Mouse (Mus musculus): ENCODE results near the gene Thop1. TPM values are rescaled to one million over a fixed set of nuclear protein-coding genes. Genes with fewer than 3 reads are reported as not detected.
A peak's percentile ranks its signal among the peaks of the same experiment; 100 is the strongest.
"Not testable (repeated sequence)": the region's sequence is repeated elsewhere in the genome, so short reads cannot be mapped to it uniquely, and the experiment has no call there.

Gene Thop1
- polyA plus RNA-seq, 1 experiment from 2014 or later = 60.9 TPM

DNA sequence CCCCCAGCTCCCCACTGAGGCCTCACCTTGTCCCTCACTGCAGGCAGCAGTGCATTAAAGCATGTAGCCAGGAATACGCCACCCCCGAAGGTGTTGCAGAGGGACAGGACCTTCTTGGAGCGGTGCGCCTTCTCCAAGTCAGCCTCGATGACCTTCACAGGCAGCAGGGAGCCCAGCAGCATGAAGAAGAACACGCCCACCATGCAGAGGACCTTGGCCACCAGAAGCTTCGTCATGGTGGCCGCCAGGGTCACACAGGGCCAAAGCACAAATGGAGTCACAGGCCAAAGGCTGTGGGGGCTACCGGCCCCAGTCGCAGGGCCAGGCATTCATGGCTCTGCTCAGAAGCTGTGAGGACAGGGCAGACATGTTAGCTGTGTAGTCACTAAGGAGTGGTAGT lies 36.2 kb upstream of the Thop1 start:
- no peak for ATAC-seq (ENCODE audit: insufficient number of reproducible peaks, insufficient read depth, low FRiP score, low TSS enrichment, low read depth)
- Histone ChIP-seq H3K27ac (no peak overlapping the region), H3K9ac (no peak overlapping the region), H3K27me3 (no peaks in the 10 kb centered on the region), H3K4me1 (0 out of 2 replicates have a peak, but pooled peaks cover 4% of the 10 kb centered on the region), H3K9me3 (no peaks in the 10 kb centered on the region), H3K4me2 (no peak overlapping the region), H3K4me3 (no peak overlapping the region), H3K36me3 (peaks cover 43% of the 10 kb centered on the region)
- 79% methylated on average over 10 of the region's 10 CpGs for WGBS

DNA sequence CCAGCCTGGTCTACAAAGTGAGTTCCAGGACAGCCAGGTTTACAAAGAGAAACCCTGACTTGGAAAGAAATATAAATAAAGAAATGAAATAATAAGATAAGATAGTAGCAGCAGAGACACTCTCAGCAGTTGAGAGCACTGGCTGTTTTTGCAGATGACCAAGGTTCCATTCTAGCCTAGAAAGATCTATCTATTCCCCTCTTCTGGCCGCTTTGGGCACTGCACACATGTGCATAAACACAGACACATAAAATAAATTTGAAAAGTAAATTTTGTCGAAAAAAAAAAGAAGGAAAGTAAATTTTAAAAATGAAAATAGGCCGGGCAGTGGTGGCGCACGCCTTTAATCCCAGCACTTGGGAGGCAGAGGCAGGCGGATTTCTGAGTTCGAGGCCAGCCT lies 33.6 kb upstream of the Thop1 start:
- no peak overlapping the region for H3K27ac ChIP-seq
- ATAC-seq (ENCODE audit: insufficient number of reproducible peaks, insufficient read depth, low FRiP score, low TSS enrichment, low read depth) = no peak

DNA sequence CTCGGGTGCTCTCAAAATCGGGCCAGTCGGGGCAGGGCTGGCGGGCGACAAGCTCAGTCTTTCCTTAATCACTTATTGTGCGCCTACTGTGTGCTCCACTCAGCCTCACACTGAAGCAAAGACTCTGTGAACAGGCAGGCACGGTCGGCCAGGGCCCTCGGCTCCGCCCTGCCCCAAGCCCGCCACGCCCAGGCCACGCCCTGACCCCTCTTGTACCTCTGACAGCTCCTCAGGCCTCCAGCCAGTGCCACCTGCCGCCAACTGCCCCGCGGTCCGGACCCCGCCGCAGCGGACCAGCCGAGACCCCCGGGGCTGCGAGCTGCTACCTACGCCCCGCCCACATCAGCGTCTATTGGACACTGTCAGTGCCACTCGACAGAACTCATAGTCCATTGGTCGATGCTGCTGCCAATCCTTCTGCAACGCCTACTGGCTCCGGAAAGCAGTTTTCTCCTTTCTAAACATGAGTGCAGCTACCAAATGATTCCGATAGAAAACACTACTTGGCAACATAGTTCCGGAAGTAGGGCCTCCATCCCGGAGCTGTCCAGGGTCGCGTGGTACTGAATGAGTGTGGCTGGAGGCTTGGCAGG lies 32.8 kb upstream of the Thop1 start, which contains the start of gene Slc39a3:
Gene Slc39a3, minus strand, starts transcription at position 439 of the 593 bp plus-strand sequence.
- Histone ChIP-seq H3K27me3 (no peaks in the 10 kb centered on the region), H3K36me3 (peaks cover 18% of the 10 kb centered on the region), H3K27ac (no peak within 1 kb of the TSS), H3K4me2 (peak within 1 kb of the TSS; percentile 78), H3K9me3 (no peaks in the 10 kb centered on the region), H3K9ac (peak within 1 kb of the TSS; percentile 84), H3K4me1 (0 out of 2 replicates have a peak, but pooled peaks cover 4% of the 10 kb centered on the region), H3K4me3 (peak within 1 kb of the TSS; percentile 87)
- WGBS = under 1% methylated on average over 35 of the region's 35 CpGs
- peak; percentile 95 for ATAC-seq (ENCODE audit: insufficient number of reproducible peaks, insufficient read depth, low FRiP score, low TSS enrichment, low read depth)

More for the DNA sequence above, 33.6 kb upstream of the Thop1 start:
- Histone ChIP-seq H3K9ac (no peak overlapping the region), H3K36me3 (peaks cover 24% of the 10 kb centered on the region), H3K4me3 (no peak overlapping the region), H3K27me3 (no peaks in the 10 kb centered on the region), H3K4me1 (0 out of 2 replicates have a peak, but pooled peaks cover 4% of the 10 kb centered on the region), H3K9me3 (no peaks in the 10 kb centered on the region), H3K4me2 (no peak overlapping the region)
- WGBS = 74% methylated on average over 7 of the region's 7 CpGs

DNA sequence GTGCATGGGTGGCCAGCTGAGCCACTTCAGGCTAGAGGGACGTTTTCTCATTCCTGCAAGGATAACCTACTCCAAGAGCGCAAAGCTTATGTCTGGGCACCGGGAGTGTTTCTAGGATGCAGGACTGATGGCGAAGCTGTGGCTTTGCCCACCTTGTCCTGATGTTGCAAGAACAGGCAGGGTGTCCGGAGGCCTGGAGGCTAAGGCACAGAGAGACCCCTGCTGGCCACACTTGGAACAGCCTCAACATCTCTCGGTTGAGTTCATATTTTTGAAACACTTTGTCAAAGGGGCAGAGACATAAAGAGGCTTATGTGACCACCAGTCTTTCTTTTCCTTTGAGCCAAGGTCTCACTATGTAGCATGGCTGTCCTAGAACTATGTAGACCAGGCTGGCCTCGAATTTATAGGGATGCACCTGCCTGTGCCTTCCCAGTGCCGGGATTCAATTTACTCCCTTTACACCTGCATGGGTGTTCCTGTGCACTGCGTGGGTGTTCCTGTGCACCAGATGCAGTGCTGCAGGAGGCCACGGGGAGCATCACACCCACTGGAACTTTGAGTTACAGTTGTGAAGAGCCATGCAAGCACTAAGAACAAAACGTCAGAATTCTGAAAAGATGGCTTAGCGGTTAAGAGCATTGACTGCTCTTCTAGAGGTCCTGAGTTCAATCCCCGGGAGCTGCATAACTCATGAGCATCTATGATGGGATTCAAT lies 28.2 kb upstream of the Thop1 start:
- Histone ChIP-seq H3K9me3 (no peaks in the 10 kb centered on the region), H3K4me3 (no peak overlapping the region), H3K27ac (no peak overlapping the region), H3K36me3 (peaks cover 44% of the 10 kb centered on the region), H3K9ac (no peak overlapping the region), H3K4me1 (no peaks in the 10 kb centered on the region), H3K27me3 (no peaks in the 10 kb centered on the region), H3K4me2 (no peak overlapping the region)
- no peak for ATAC-seq (ENCODE audit: insufficient number of reproducible peaks, insufficient read depth, low FRiP score, low TSS enrichment, low read depth)
- 33% methylated on average over 13 of the region's 13 CpGs for WGBS

DNA sequence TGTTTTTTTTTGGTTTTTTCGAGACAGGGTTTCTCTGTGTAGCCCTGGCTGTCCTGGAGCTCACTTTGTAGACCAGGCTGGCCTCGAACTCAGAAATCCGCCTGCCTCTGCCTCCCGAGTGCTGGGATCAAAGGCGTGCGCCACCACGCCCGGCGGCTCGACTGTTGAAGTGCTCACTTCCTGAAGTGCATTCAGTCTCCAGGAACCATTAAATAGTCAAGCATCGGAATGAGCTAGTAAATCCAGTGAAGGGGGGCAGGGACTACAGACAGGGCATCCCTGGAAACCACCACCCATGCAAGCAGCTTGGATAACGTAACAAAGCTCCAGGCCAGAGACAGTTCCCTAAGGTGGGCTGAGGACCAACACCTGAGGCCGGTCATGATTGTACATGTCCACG lies 24.6 kb upstream of the Thop1 start:
- not testable (repeated sequence) for H3K9me3 ChIP-seq; H3K4me3 ChIP-seq; H3K4me1 ChIP-seq; ATAC-seq (ENCODE audit: insufficient number of reproducible peaks, insufficient read depth, low FRiP score, low TSS enrichment, low read depth); H3K27me3 ChIP-seq; H3K4me2 ChIP-seq; H3K27ac ChIP-seq; H3K9ac ChIP-seq
- WGBS = 91% methylated on average over 14 of the region's 14 CpGs
- H3K36me3 ChIP-seq = peaks cover 80% of the 10 kb centered on the region

DNA sequence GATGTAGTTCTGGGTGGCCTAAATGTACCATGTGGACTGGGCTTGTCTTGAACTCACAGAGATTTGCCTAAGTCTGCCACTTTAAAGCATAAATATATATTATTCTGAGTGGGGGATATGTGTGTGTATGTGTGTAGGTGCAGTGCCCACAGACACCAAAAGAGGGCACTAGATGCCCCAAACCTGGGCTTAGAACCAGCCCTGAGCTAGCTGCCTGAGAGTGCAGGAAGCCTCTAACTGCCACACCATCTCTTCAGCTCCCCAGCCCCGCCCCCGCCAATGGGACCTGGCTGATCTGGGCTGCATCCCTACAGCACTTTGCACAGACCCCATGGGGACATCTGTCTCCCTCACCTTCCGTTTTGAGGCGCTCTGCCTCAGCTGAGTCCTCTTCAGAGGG lies 19.2 kb upstream of the Thop1 start:
- Histone ChIP-seq H3K4me3 (no peak overlapping the region), H3K27ac (no peak overlapping the region), H3K4me2 (no peak overlapping the region), H3K36me3 (peaks cover 88% of the 10 kb centered on the region), H3K9me3 (no peaks in the 10 kb centered on the region), H3K27me3 (no peaks in the 10 kb centered on the region), H3K9ac (no peak overlapping the region), H3K4me1 (0 out of 2 replicates have a peak, but pooled peaks cover 2% of the 10 kb centered on the region)
- WGBS = 83% methylated on average over 4 of the region's 4 CpGs
- no peak for ATAC-seq (ENCODE audit: insufficient number of reproducible peaks, insufficient read depth, low FRiP score, low TSS enrichment, low read depth)

DNA sequence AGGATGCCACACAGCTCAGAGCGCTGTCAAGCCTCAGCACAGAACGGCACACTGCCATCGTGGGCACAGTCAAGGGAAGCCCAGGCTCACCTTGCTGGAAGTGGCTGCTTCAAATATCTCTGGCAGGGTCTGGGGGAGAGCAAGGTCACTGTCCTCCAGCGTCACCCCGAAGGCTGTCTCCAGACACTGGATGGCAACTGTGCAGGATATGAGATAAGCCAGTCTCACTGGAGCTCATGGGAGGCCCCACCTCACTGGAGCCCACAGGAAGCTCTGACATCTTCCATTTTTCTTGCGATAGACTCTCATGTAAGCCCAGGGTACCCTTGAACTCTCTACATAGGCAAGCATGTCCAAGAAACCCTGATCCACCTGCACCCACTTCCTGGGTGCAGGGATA lies 18.7 kb upstream of the Thop1 start:
- Histone ChIP-seq H3K27ac (no peak overlapping the region), H3K9me3 (no peaks in the 10 kb centered on the region), H3K4me3 (no peak overlapping the region), H3K4me2 (no peak overlapping the region), H3K9ac (no peak overlapping the region), H3K4me1 (peaks cover 3% of the 10 kb centered on the region; the same call in 1 of the 2 replicates), H3K36me3 (peaks cover 83% of the 10 kb centered on the region), H3K27me3 (no peaks in the 10 kb centered on the region)
- 97% methylated on average over 6 of the region's 6 CpGs for WGBS
- ATAC-seq (ENCODE audit: insufficient number of reproducible peaks, insufficient read depth, low FRiP score, low TSS enrichment, low read depth) = no peak

DNA sequence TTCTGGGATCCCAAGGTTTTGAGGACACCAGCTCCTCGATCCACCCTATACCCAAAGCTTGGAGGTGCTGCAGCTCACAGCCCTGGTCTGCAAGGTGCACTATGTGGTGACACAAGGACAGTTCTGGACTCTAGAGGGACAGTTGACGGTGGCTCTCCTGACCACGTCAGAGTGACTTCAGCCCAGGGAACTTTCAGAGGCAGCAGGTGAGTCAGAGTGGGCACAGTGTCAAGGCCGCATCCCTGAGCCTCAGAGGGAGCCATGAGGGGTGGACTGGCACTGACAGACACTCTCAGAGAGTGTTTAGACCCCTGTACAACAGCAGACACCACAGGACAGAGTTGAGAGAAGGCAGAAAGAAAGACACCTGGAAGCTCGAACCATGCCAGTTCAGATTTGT lies 17.3 kb upstream of the Thop1 start:
- H3K9ac ChIP-seq = no peak overlapping the region
- H3K4me2 ChIP-seq = no peak overlapping the region
- H3K9me3 ChIP-seq = no peaks in the 10 kb centered on the region
- H3K4me3 ChIP-seq = no peak overlapping the region
- H3K27me3 ChIP-seq = no peaks in the 10 kb centered on the region
- no peak for ATAC-seq (ENCODE audit: insufficient number of reproducible peaks, insufficient read depth, low FRiP score, low TSS enrichment, low read depth)
- H3K36me3 ChIP-seq = peaks cover 73% of the 10 kb centered on the region
- peaks cover 17% of the 10 kb centered on the region for H3K4me1 ChIP-seq
- H3K27ac ChIP-seq = no peak overlapping the region
- 91% methylated on average over 5 of the region's 5 CpGs for WGBS

DNA sequence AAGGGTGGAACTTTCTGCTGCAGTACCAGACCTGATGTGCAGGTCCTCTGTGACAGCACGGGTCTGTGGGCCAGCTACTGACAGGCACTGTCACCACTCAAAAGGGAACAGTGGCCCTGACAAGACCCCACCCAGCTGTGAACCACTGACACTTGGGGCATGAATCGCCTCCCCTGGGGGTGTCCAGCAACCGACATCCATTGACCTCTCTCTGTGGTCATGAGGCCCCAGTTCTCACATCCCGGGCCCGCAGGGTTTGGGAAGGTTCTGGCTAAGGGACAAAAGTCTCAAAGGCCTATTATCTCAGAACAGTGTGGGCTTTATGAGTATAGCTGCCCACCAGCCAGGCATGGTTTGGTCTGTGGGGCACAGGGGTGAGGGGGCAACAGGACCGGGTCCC lies 14.7 kb upstream of the Thop1 start:
- H3K4me1 ChIP-seq = peaks cover 35% of the 10 kb centered on the region
- 72% methylated on average over 6 of the region's 6 CpGs for WGBS
- H3K9ac ChIP-seq = no peak overlapping the region
- no peak for ATAC-seq (ENCODE audit: insufficient number of reproducible peaks, insufficient read depth, low FRiP score, low TSS enrichment, low read depth)
- no peak overlapping the region for H3K4me2 ChIP-seq
- H3K4me3 ChIP-seq = no peak overlapping the region
- no peak overlapping the region for H3K27ac ChIP-seq
- peaks cover 47% of the 10 kb centered on the region for H3K36me3 ChIP-seq
- H3K27me3 ChIP-seq = no peaks in the 10 kb centered on the region
- no peaks in the 10 kb centered on the region for H3K9me3 ChIP-seq

DNA sequence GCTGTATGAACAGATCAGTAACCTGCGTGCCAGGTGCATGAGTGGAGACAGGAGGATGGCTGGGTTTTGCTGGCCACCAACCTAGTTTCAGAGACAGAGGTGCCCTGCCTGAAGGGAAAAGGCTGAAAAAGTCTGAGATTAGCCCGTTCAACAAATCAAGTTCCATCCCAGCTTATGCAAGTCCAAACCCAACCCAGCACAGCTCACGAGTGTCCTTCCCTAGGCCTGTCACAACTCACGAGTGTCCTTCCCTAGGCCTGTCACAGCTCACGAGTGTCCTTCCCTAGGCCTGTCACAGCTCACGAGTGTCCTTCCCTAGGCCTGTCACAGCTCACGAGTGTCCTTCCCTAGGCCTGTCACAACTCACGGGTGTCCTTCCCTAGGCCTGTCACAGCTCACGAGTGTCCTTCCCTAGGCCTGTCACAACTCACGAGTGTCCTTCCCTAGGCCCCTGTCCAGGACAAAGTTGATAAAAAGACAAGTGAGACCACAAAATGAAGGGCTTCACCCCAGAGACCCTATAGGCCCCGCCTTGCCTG lies 14.0 kb upstream of the Thop1 start:
- not testable (repeated sequence) for ATAC-seq (ENCODE audit: insufficient number of reproducible peaks, insufficient read depth, low FRiP score, low TSS enrichment, low read depth); H3K4me3 ChIP-seq; H3K27me3 ChIP-seq; H3K27ac ChIP-seq; H3K4me2 ChIP-seq; H3K9me3 ChIP-seq
- H3K36me3 ChIP-seq = peaks cover 40% of the 10 kb centered on the region
- peak overlapping the region; percentile 58; the same call in 1 of the 2 replicates for H3K9ac ChIP-seq
- 82% methylated on average over 11 of the region's 11 CpGs for WGBS
- H3K4me1 ChIP-seq = peaks cover 35% of the 10 kb centered on the region

DNA sequence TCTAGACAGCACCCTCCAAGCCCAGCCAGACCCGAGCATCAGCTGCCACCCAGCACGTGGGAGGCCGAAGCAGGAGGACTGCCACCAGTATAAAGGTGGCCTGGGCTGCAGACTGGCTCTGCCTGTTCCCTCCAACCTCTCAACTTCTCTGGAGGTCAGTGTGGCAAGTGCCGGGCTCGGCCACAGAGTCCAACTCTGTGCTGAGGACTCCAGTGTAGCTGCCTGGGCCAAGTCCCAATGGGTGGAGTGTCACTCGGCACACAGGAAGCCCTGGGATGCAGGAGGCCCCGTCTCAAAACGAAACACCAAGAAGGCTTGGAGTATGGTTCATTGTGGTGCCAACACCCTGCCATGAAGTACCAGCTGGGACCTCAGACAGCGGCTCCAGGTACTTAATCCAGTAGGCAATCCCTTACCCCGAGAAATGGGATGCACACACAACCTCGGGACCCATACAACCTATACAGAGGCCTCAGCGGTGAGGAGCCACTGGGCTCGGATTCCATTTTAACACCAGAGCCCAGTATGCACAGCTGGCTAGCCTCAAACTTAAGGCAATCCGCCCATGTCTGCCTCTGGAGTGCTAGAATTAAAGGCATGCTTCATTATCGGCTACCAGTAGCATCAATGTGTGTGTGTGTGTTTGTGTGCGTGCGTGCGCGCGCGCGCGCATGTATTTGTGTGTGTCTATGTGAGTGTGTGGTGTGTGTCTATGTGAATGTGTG lies 12.3 kb upstream of the Thop1 start:
- H3K27ac ChIP-seq = no peak overlapping the region
- peaks cover 35% of the 10 kb centered on the region for H3K4me1 ChIP-seq
- peaks cover 23% of the 10 kb centered on the region for H3K36me3 ChIP-seq
- H3K9me3 ChIP-seq = no peaks in the 10 kb centered on the region
- 92% methylated on average over 23 of the region's 23 CpGs for WGBS
- H3K9ac ChIP-seq = peak overlapping the region; percentile 58
- H3K27me3 ChIP-seq = no peaks in the 10 kb centered on the region
- H3K4me3 ChIP-seq = no peak overlapping the region
- peak overlapping the region; percentile 5; the same call in 1 of the 2 replicates for H3K4me2 ChIP-seq
- no peak for ATAC-seq (ENCODE audit: insufficient number of reproducible peaks, insufficient read depth, low FRiP score, low TSS enrichment, low read depth)
